Mouse (Mus musculus): Measurements from ENCODE around the gene Dapk2.

DNA sequence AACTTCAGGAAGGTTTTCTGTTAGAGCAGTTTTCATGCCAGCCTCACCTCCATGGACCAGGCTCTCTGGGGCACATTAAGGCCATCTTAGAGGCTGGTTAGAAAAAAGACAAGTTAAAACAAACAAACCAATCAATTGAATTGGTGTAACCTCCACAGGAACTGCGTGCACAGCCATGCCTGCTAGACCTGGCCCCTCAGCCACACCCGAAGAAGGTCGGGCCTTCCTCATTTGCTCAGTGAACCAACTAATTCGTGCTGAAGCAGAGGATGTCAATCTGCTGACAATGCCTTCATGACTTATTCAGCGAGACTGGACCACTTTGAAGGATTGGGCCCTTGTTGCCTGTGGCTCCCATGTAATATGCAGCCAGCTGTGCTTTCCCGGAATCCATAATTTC, 28.4 kb downstream of the Dapk2 start:
- no peak for TF ChIP-seq CTCF (IDR thresholded peaks at IDR 0.05; ENCODE audit: low read depth)
- no peak for TF ChIP-seq EP300 (IDR thresholded peaks at IDR 0.05; ENCODE audit: low read depth)
